Mouse (Mus musculus) frontal cortex, postnatal 14 days (tissue): ENCODE data around the gene Ccdc182.

Source experiments
- DNase-seq, 2 experiments: peaks; one replicate each; pipeline ENCODE4 v3.0.0; 2022; ENCODE audit warnings: low spot score in 2 of 2

The Ccdc182 gene

DNA sequence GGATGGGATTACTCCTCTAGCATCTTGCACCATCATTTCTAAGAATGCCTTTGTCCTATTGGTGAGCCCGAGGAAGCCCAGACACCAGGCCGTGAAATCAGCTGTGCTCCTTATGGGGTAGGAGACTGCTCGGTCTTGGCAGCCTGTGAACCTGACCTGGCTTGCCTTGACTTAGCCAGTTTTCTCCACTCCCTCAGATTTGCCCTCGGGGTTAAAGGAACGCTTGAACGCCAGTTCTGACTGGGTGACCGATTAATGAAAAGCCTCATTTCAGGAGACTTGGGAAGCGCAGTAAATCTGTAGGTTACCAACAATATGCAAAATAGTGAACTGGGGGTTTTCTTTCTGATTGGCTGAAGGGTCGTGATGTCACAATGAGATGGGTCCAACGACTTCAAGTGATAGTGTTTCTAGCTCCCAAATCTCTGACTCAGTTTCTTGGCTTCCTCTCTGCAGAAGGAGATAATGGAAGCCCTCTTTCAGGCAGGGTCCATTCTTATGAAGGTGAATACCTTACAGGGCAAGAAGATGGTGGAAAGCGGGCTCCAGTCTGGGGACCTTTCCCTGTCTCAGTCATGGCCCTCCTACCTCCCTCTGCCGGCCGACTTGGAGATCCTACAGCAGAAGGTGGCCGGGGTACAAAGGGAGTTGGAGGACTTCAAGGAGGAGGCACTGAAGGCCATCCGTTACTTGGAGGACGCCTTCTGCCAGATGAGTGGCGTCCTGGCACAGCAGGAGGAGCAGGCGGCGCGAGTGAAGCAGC lies at the start of gene Ccdc182:
TSS of gene Ccdc182 (plus strand) at position 428 of the 763 bp plus-strand sequence.
- no peak for DNase-seq

DNA sequence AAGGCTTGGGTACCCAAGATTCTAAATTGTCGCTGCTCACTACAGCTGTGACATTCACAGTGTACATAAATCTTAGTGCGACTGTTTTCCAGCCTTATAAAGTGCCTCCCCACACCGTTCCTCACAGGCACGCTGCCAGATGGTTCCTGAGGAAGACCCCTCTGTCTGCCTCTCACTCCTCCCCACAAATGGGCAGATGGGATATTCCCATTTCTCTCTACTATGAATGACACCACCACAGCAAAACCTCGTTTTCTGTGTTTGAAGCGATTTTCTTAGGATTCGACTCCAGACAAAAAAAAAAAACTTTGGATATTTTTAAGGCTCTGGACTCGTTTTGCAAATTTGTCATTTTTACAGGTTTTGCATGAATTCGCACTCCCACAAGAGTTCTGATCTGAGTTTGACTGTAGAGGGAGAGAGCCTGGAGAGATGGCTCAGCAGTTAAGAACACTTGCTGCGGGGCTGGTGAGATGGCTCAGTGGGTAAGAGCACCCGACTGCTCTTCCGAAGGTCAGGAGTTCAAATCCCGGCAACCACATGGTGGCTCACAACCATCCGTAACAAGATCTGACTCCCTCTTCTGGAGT lies 48.2 kb upstream of the Ccdc182 start:
- peak; percentile 16 to 34 for DNase-seq

- DNase-seq, result no peak
These were observed 45.2 kb upstream of the Ccdc182 start for GRCm38 (mm10) chr11:88248636-88249035.

GRCm38 (mm10) chr11:88250568-88250967 lies 43.3 kb upstream of the Ccdc182 start:
- DNase-seq, result no peak

GRCm38 (mm10) chr11:88251295-88251694 lies 42.6 kb upstream of the Ccdc182 start:
- no peak for DNase-seq

DNA sequence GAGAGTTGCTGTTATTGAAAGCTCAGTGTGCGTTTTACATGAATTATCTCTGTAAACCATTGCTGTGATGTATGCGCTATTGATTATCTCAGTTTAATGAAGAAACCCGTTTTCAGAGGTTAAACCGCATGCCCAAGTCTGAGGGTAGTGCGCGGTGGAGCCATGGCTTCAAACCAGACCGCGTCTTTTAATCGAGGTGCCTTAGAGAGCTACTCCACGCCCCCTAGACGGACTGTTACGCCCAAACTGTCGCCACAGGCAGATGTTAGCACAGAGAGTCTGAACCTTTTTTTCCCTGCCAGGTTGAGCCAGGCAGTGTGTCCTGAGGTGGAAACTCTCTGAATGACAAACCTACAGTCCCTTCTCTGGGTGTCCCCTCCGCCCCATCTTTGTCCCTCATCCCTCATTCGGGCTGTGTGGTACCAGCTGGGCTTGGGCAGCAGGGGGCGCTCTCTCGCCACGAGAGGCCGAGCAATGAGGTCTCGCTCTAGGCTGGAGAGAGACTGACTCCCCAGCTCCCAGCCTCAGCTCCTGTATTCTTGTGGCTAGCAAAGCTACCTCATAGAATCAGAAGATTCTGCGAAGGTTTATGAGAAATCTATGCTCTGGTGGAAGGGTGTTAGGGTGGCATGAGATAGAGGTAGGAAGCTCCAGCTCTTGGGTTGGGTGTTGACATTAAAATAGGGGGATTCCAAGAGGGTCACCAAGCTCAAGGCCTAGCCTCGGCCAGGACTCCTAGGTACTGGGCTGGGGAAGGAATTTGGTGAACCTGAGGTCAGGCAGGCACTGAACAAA lies 41.7 kb upstream of the Ccdc182 start:
- peak; percentile 48 to 82 for DNase-seq

- DNase-seq, result no peak
These were observed 40.9 kb upstream of the Ccdc182 start for GRCm38 (mm10) chr11:88252767-88253513.

DNA sequence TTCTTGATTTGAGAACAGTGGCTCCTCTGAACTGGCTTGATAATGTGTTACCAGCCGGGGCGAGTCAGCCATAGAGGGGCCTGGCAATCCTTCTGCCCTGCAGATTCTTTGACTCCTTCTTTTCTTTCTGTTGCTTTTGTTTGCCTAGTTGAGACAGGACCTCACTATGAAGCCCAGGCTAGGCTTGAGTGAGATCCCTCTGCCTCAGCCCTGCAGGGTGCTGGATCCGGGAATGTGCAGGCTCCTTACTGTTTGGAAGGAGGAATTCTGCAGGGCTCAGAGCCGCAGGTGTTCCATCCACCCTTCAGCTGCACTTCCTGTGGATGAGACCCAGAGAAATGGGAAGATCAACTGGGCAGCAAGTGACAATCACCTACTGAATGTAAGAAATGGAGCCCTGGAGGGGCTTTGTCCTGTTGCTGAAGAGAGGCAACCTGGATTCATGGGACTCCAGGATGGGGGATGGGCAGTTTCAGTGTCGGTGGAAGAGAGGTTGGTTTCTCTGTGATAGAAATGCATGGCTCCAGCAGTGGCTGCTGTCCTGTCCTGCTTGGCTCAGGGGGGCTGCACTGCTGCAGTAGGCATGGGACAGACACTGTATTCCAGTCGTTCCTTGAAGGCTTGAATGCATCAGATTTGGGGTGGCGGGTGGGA lies 40.2 kb upstream of the Ccdc182 start:
- no peak for DNase-seq

- DNase-seq, result no peak
These were observed 36.2 kb upstream of the Ccdc182 start for GRCm38 (mm10) chr11:88257700-88258099.

DNA sequence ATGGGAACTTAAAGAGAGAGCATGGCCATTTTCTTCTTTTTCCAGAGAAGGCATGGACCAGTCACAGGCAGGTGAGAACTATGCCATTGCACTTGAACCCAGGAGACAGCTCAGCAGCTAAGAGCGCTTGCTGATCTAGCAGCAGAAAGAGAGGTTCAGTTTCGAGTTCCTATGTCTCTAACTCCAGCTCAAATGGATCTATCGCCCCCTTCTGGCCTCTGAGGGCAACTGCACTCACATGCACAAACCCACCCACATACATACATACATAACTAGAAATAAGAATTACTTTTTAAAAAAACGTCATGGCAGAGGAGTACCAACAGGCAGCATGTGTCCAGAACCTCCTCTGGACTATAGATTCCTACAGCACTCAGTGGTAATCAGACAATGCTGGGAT lies 35.6 kb upstream of the Ccdc182 start:
- DNase-seq, result no peak

DNA sequence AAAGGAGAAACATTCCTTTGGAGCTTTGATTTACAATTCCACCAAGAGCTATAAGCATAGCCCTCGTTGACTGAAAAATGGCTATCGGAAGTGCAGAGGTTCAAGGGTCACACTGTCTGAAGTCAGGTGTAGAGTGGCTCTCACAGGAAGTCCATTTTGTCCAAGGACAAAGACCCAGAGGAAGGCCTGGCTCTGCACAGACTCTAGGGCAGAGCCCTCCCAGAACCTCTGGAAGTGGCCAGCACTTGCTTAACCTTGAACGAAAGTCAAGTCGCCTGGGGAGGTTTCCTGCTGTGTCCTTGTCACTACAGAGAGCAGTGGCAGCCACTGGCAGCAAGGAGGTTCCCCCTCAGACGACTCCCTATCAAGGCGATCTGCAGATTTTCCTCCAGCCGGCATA lies 33.4 kb upstream of the Ccdc182 start:
- no peak for DNase-seq

GRCm38 (mm10) chr11:88264889-88265288 lies 29.0 kb upstream of the Ccdc182 start:
- no peak for DNase-seq

DNA sequence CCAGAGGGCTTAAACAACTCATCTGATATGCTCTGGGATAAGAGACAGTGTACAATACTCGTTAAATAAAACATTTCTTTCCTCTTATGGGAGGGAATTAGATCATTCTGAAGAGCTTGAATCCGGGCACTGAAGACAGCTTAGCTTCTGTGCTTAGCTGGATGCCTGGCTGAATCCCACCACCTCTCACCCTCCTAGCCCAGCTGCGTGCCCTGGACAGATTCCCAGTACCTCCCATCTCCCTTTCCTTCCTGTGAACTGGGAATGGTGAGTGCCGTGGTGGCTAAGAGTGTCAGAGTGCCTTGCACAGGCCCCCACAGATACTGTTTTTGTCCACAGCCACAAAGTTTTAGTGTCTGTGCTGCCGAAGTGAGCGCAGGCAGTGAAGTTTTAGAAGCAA lies 27.5 kb upstream of the Ccdc182 start:
- DNase-seq, result no peak

DNA sequence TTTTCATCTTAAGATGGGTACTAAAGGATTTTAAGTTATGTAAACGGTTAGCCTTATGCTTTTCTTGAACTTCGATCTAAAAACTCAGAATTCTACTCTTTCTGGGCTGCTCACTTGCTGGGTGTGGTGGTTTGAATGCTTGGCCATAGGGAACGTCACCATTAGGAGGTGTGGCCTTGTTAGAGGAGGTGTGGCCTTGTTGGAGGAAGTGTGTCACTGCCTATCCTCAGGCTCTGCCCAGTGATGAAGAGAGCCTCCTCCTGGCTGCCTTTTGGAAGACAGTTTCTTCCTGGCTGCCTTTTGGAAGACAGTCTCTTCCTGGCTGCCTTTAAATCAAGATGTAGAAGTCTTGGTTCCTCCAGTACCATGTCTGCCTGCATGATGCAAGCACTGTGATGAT lies 22.0 kb upstream of the Ccdc182 start:
- no peak for DNase-seq

DNA sequence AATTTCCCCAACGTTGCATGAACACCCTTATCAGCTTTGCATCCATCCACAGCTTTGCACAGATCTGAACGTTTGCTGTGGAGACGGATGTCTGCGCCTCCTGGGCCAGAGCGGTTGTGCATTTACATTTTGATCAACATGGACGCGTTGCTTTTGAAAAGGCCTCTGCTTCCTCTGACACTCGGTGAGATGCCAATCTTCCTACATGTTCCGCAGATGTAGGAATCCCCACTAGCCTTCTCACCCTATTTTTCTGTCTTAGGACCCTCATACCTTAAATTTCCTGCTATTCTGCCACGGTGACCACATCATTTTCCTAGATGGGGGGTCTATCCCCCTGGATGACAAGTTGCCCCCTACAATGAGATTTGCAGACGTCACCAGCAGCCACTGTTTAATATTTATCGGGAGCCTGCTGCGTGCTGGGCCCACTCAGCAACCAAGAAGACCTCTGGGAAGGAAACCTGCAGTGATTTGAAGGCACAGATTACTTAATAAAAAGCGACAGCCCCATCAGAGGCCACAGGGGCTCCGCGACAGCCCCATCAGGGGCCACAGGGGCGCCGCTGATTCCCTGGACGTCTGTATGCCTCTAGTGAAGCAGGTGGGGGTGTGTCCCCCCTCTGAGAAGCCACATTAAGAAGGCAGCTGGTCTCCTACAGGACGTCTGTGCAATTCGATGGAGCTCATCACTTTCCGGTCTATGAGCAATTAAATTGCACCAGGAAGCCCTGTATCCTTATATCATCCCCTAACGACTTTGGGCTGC lies 19.6 kb upstream of the Ccdc182 start:
- DNase-seq, result no peak

- no peak for DNase-seq
These were observed 18.9 kb upstream of the Ccdc182 start for GRCm38 (mm10) chr11:88274901-88275498.

- DNase-seq, result no peak
These were observed 17.9 kb upstream of the Ccdc182 start for GRCm38 (mm10) chr11:88275949-88276348.

- DNase-seq, result no peak
These were observed 17.1 kb upstream of the Ccdc182 start for GRCm38 (mm10) chr11:88276534-88277308.

GRCm38 (mm10) chr11:88279006-88279405 lies 14.9 kb upstream of the Ccdc182 start:
- DNase-seq, result no peak
